Mouse (Mus musculus): ENCODE measurements around the gene Itgbl1. TPM values are rescaled to one million over a fixed set of nuclear protein-coding genes. Genes with fewer than 3 reads are reported as not detected.

Itgbl1 gene
- polyA plus RNA-seq, 1 experiment from 2014 or later: 0.31 TPM

- H3K36me3 ChIP-seq: no peaks in the 10 kb centered on the region
- H3K27ac ChIP-seq (replicated peaks): no peak overlapping the region
- no peaks in the 10 kb centered on the region for H3K4me1 ChIP-seq
- no peaks in the 10 kb centered on the region for H3K27me3 ChIP-seq (ENCODE audit: low read depth, poor library complexity, severe bottlenecking)
- H3K9me3 ChIP-seq (replicated peaks): no peaks in the 10 kb centered on the region
- no peak overlapping the region for H3K4me3 ChIP-seq
- no peak for DNase-seq (ENCODE audit: low spot score)
- whole genome bisulfite sequencing: 77% methylated on average over 1 of the region's 1 CpGs
These were observed 99.8 kb downstream of the Itgbl1 start for GRCm38 (mm10) chr14:123759534-123759933.

- Histone ChIP-seq H3K27ac (replicated peaks) (no peak overlapping the region), H3K4me3 (no peak overlapping the region), H3K9me3 (replicated peaks) (no peaks in the 10 kb centered on the region), H3K4me1 (no peaks in the 10 kb centered on the region), H3K27me3 (ENCODE audit: low read depth, poor library complexity, severe bottlenecking) (no peaks in the 10 kb centered on the region), H3K36me3 (no peaks in the 10 kb centered on the region)
- DNase-seq (ENCODE audit: low spot score): no peak
- WGBS: 89% methylated on average over 4 of the region's 4 CpGs
These were observed 100.3 kb downstream of the Itgbl1 start for GRCm38 (mm10) chr14:123760079-123760478.

- Histone ChIP-seq H3K4me3 (no peak overlapping the region), H3K27me3 (ENCODE audit: low read depth, poor library complexity, severe bottlenecking) (no peaks in the 10 kb centered on the region), H3K4me1 (no peaks in the 10 kb centered on the region), H3K27ac (replicated peaks) (no peak overlapping the region), H3K9me3 (replicated peaks) (no peaks in the 10 kb centered on the region), H3K36me3 (no peaks in the 10 kb centered on the region)
- DNase-seq (ENCODE audit: low spot score): no peak
These were observed 142.0 kb downstream of the Itgbl1 start for GRCm38 (mm10) chr14:123801744-123802143.

GRCm38 (mm10) chr14:123837662-123838061 is 177.9 kb downstream of the Itgbl1 start:
- WGBS: 84% methylated on average over 5 of the region's 5 CpGs
- Histone ChIP-seq H3K9me3 (replicated peaks) (no peaks in the 10 kb centered on the region), H3K27ac (replicated peaks) (no peak overlapping the region), H3K4me3 (no peak overlapping the region), H3K4me1 (no peaks in the 10 kb centered on the region), H3K36me3 (no peaks in the 10 kb centered on the region), H3K27me3 (ENCODE audit: low read depth, poor library complexity, severe bottlenecking) (no peaks in the 10 kb centered on the region)
- no peak for DNase-seq (ENCODE audit: low spot score)

GRCm38 (mm10) chr14:123843675-123844425 is 184.1 kb downstream of the Itgbl1 start:
- H3K36me3 ChIP-seq: no peaks in the 10 kb centered on the region
- WGBS: 76% methylated on average over 8 of the region's 8 CpGs
- H3K27ac ChIP-seq (replicated peaks): no peak overlapping the region
- H3K4me1 ChIP-seq: no peaks in the 10 kb centered on the region
- H3K27me3 ChIP-seq (ENCODE audit: low read depth, poor library complexity, severe bottlenecking): no peaks in the 10 kb centered on the region
- DNase-seq (ENCODE audit: low spot score): peak; percentile 12
- no peaks in the 10 kb centered on the region for H3K9me3 ChIP-seq (replicated peaks)
- H3K4me3 ChIP-seq: no peak overlapping the region

GRCm38 (mm10) chr14:123864531-123864930 is 204.8 kb downstream of the Itgbl1 start:
- no peak for DNase-seq (ENCODE audit: low spot score)
- no peak overlapping the region for H3K4me3 ChIP-seq
- H3K9me3 ChIP-seq (replicated peaks): no peaks in the 10 kb centered on the region
- H3K27me3 ChIP-seq (ENCODE audit: low read depth, poor library complexity, severe bottlenecking): no peaks in the 10 kb centered on the region
- 86% methylated on average over 1 of the region's 1 CpGs for WGBS
- peaks cover 17% of the 10 kb centered on the region for H3K4me1 ChIP-seq
- no peak overlapping the region for H3K27ac ChIP-seq (replicated peaks)
- H3K36me3 ChIP-seq: no peaks in the 10 kb centered on the region

GRCm38 (mm10) chr14:123865779-123866726 is 206.3 kb downstream of the Itgbl1 start:
- peak; percentile 29 for DNase-seq (ENCODE audit: low spot score)
- Histone ChIP-seq H3K27ac (replicated peaks) (peak overlapping the region; percentile 74), H3K27me3 (ENCODE audit: low read depth, poor library complexity, severe bottlenecking) (no peaks in the 10 kb centered on the region), H3K9me3 (replicated peaks) (no peaks in the 10 kb centered on the region), H3K4me3 (no peak overlapping the region), H3K36me3 (no peaks in the 10 kb centered on the region), H3K4me1 (peaks cover 17% of the 10 kb centered on the region)
- WGBS: 21% methylated on average over 6 of the region's 6 CpGs

- no peak overlapping the region for H3K27ac ChIP-seq (replicated peaks)
- 91% methylated on average over 1 of the region's 1 CpGs for WGBS
- no peak for DNase-seq (ENCODE audit: low spot score)
- no peaks in the 10 kb centered on the region for H3K36me3 ChIP-seq
- no peaks in the 10 kb centered on the region for H3K9me3 ChIP-seq (replicated peaks)
- H3K4me3 ChIP-seq: no peak overlapping the region
- no peaks in the 10 kb centered on the region for H3K4me1 ChIP-seq
- H3K27me3 ChIP-seq (ENCODE audit: low read depth, poor library complexity, severe bottlenecking): no peaks in the 10 kb centered on the region
These were observed 268.1 kb downstream of the Itgbl1 start for GRCm38 (mm10) chr14:123927903-123928302.

- no peak for DNase-seq (ENCODE audit: low spot score)
- H3K27ac ChIP-seq (replicated peaks): no peak overlapping the region
- no peak overlapping the region for H3K4me3 ChIP-seq
- no peaks in the 10 kb centered on the region for H3K36me3 ChIP-seq
- WGBS: 74% methylated on average over 2 of the region's 2 CpGs
- no peaks in the 10 kb centered on the region for H3K9me3 ChIP-seq (replicated peaks)
- H3K4me1 ChIP-seq: no peaks in the 10 kb centered on the region
- no peaks in the 10 kb centered on the region for H3K27me3 ChIP-seq (ENCODE audit: low read depth, poor library complexity, severe bottlenecking)
These were observed 306.8 kb downstream of the Itgbl1 start for GRCm38 (mm10) chr14:123966531-123966930.

GRCm38 (mm10) chr14:123967996-123968395 is 308.2 kb downstream of the Itgbl1 start:
- no peak for DNase-seq (ENCODE audit: low spot score)
- Histone ChIP-seq H3K27me3 (ENCODE audit: low read depth, poor library complexity, severe bottlenecking) (no peaks in the 10 kb centered on the region), H3K36me3 (no peaks in the 10 kb centered on the region), H3K27ac (replicated peaks) (no peak overlapping the region), H3K4me1 (no peaks in the 10 kb centered on the region), H3K9me3 (replicated peaks) (no peaks in the 10 kb centered on the region), H3K4me3 (no peak overlapping the region)
- 95% methylated on average over 6 of the region's 6 CpGs for WGBS

GRCm38 (mm10) chr14:123990591-123991195 is 330.9 kb downstream of the Itgbl1 start:
- H3K4me3 ChIP-seq: no peak overlapping the region
- no peaks in the 10 kb centered on the region for H3K9me3 ChIP-seq (replicated peaks)
- WGBS: 77% methylated on average over 2 of the region's 2 CpGs
- DNase-seq (ENCODE audit: low spot score): no peak
- H3K27ac ChIP-seq (replicated peaks): no peak overlapping the region
- no peaks in the 10 kb centered on the region for H3K27me3 ChIP-seq (ENCODE audit: low read depth, poor library complexity, severe bottlenecking)
- H3K36me3 ChIP-seq: no peaks in the 10 kb centered on the region
- H3K4me1 ChIP-seq: no peaks in the 10 kb centered on the region

All from midbrain, embryonic 10.5 days (tissue).